Mouse (Mus musculus): ENCODE results near the gene Gimap4. TPM values are rescaled to one million over a fixed set of nuclear protein-coding genes. Genes with fewer than 3 reads are reported as not detected.
"Not testable (repeated sequence)": the region's sequence is repeated elsewhere in the genome, so short reads cannot be mapped to it uniquely, and the experiment has no call there.

The Gimap4 gene
- polyA plus RNA-seq, 1 experiment from 2014 or later: 5.9 TPM

DNA sequence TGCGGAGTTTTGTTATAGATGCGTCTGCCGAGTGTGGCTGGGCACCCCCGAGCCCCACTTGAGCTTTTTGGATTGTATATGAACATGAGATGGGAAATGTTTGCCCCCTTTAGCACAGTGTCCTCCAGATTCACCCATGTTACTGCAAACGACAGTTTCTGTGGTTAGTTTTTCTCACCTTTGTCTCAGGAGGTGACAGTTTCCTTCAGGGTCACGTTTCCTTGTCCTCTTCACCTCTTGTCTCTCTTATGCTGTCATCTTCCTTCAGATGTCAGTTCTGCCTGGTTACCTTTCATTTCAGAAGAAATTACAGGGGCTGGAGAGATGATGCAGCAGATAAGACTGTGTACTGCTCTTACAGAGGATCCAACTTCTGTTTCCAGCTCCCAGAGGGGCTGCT, 4.6 kb upstream of the Gimap4 start:
- DNase-seq (ENCODE audit: extremely low spot score, low spot score): no peak
- Histone ChIP-seq H3K4me3 (no peak overlapping the region), H3K27me3 (ENCODE audit: poor library complexity, severe bottlenecking) (no peaks in the 10 kb centered on the region), H3K27ac (no peak overlapping the region), H3K9me3 (no peaks in the 10 kb centered on the region), H3K4me1 (peaks cover 10% of the 10 kb centered on the region), H3K36me3 (replicated peaks) (no peaks in the 10 kb centered on the region)
- WGBS: 87% methylated on average over 6 of the region's 6 CpGs

DNA sequence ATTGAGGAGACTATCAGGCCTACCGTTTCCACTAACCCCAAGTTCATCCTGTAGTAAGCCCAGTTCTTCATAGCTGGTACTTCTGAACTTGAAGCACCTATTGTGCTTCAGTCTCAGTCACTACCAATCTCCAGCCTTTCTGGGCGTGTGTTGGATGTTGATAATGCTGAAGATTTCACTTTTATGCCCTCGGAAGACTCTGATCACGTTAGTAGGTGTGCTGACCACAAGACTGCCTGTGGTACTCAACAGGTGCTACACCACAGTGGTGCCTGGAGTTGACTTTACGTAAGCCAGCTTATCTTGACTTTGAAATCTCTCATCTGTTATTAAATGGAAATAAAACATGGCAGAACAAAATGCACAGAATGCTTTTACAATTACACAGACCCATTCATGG, 3.9 kb upstream of the Gimap4 start:
- no peaks in the 10 kb centered on the region for H3K9me3 ChIP-seq
- H3K4me3 ChIP-seq: no peak overlapping the region
- WGBS: 86% methylated on average over 5 of the region's 5 CpGs
- no peak overlapping the region for H3K27ac ChIP-seq
- no peaks in the 10 kb centered on the region for H3K36me3 ChIP-seq (replicated peaks)
- DNase-seq (ENCODE audit: extremely low spot score, low spot score): no peak
- no peaks in the 10 kb centered on the region for H3K27me3 ChIP-seq (ENCODE audit: poor library complexity, severe bottlenecking)
- H3K4me1 ChIP-seq: peaks cover 10% of the 10 kb centered on the region

DNA sequence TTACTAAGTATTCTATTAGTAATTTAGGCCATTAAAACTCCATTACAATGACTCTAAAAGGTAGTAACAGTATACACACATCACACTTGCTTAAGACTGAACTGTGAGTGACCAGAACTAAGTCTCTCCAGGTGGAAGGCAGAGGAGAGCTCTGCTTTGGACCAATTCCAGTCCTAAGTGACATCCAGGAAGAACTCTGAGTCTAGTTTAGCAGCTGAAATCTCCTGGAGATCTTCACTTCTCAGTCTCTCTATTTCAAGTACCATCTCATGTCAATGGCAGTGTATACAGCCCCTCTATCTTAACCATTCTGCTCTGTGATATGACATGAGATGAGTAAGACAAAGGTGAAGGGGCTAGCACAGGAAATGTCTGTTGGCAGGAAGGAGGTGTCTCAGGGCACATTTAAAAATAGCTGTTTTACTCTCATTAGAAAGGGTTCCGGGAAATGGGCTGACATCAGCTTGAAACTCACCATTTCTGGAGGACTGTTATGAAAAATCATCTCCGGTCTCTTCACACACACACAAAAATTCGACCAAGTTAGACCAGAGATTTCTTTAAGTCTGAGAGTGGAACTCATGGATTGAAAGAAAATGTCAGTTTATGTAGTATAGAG, 2.8 kb upstream of the Gimap4 start:
- H3K4me1 ChIP-seq: no peaks in the 10 kb centered on the region; the same call in 1 of the 2 replicates
- no peaks in the 10 kb centered on the region for H3K27me3 ChIP-seq (ENCODE audit: poor library complexity, severe bottlenecking)
- H3K36me3 ChIP-seq (replicated peaks): no peaks in the 10 kb centered on the region
- no peak overlapping the region for H3K27ac ChIP-seq
- no peaks in the 10 kb centered on the region for H3K9me3 ChIP-seq
- no peak for DNase-seq (ENCODE audit: extremely low spot score, low spot score)
- no peak overlapping the region for H3K4me3 ChIP-seq
- WGBS: 79% methylated on average over 3 of the region's 3 CpGs

DNA sequence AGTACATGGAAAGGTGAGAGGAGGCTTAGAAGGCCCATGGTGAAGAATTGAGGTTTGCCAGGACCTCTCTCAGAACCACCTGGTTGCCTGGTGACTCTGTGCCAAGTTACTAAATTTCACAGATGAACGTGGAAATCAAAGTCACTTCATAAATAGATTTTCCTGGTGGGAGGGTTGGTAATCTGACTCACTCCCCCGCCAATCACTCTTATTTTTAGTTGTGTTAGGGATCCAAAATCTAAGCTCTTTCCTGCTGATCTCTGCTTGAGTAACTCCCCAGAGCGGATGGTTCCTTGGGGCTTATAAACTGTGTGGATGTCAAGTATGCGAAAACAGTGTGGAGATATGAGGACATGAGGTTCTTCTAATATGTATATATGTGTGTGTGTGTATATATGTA, 2.1 kb upstream of the Gimap4 start:
- H3K36me3 ChIP-seq (replicated peaks): no peaks in the 10 kb centered on the region
- DNase-seq (ENCODE audit: extremely low spot score, low spot score): no peak
- H3K9me3 ChIP-seq: no peaks in the 10 kb centered on the region
- no peak overlapping the region for H3K4me3 ChIP-seq
- no peaks in the 10 kb centered on the region for H3K27me3 ChIP-seq (ENCODE audit: poor library complexity, severe bottlenecking)
- H3K27ac ChIP-seq: no peak overlapping the region
- WGBS: 88% methylated on average over 4 of the region's 4 CpGs
- no peaks in the 10 kb centered on the region for H3K4me1 ChIP-seq

DNA sequence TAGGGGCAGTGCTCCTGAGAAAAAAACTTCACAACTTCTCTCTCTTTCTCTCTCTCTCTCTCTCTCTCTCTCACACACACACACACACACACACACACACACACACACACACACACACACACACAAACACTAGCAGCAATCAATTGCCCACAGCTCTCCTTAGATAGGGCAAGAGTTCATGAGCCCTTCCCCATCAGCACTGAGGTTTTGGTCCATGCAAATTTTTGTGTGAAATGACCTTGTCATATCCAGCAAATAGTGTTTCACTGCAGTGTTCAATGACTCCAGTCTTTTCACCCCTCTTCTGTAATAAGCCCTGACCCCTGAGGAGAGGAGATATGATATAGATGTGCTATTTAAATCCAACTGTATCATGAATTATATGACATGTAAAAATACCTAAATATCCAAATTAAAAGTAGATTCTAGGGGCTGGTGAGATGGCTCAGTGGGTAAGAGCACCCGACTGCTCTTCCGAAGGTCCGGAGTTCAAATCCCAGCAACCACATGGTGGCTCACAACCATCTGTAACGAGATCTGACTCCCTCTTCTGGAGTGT, 1.0 kb upstream of the Gimap4 start:
- H3K4me3 ChIP-seq; H3K4me1 ChIP-seq; H3K36me3 ChIP-seq (replicated peaks); H3K9me3 ChIP-seq; H3K27ac ChIP-seq; DNase-seq (ENCODE audit: extremely low spot score, low spot score); H3K27me3 ChIP-seq (ENCODE audit: poor library complexity, severe bottlenecking): not testable (repeated sequence)
- 95% methylated on average over 4 of the region's 4 CpGs for WGBS

DNA sequence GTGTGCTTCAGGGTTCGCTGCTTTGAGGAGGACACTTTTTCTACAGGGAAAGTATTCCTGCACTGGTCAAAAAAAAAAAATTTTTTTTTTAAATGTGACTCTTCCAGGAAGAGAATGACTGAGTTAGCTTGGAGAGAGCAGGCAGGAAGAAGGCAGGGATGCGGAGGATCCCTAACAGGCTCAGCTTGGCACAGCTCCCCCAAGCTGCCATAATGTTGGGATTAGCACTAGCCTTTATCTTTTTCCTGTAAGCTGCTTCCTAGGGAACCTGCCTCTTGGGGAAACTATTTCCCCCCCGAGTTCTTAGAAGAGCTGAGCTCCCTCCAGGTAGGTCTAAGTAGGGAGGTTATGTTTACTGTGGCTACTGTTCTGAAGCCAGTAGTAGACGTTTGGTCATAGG, 457 bp downstream of the Gimap4 start:
- Histone ChIP-seq H3K27ac (no peak overlapping the region), H3K36me3 (replicated peaks) (no peaks in the 10 kb centered on the region), H3K9me3 (no peaks in the 10 kb centered on the region), H3K4me1 (no peaks in the 10 kb centered on the region), H3K4me3 (no peak overlapping the region), H3K27me3 (ENCODE audit: poor library complexity, severe bottlenecking) (no peaks in the 10 kb centered on the region)
- no peak for DNase-seq (ENCODE audit: extremely low spot score, low spot score)
- WGBS: 52% methylated on average over 4 of the region's 4 CpGs

DNA sequence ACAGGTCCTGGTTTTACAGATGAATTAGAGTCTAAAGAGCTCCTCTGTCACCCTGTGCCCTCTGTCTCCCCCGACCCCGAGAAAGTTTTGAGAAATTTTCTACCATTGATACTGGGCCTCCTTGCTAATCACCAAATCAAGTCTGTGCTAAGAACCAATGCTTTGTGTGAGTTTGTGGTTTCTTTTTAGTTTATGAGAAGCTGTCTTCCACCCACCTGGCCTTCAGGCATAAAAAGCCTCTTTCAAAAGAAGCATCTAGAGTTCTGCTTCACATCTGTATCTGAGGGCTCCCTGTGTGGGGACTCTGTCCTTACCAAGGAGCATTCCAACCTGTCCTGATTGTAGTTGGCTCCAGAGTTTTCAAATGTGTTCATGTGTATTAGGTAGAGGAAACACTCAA, 902 bp downstream of the Gimap4 start:
- DNase-seq (ENCODE audit: extremely low spot score, low spot score): no peak
- H3K4me3 ChIP-seq: no peak overlapping the region
- H3K36me3 ChIP-seq (replicated peaks): no peaks in the 10 kb centered on the region
- H3K27me3 ChIP-seq (ENCODE audit: poor library complexity, severe bottlenecking): no peaks in the 10 kb centered on the region
- WGBS: 75% methylated on average over 2 of the region's 2 CpGs
- no peaks in the 10 kb centered on the region for H3K9me3 ChIP-seq
- no peak overlapping the region for H3K27ac ChIP-seq
- no peaks in the 10 kb centered on the region for H3K4me1 ChIP-seq

DNA sequence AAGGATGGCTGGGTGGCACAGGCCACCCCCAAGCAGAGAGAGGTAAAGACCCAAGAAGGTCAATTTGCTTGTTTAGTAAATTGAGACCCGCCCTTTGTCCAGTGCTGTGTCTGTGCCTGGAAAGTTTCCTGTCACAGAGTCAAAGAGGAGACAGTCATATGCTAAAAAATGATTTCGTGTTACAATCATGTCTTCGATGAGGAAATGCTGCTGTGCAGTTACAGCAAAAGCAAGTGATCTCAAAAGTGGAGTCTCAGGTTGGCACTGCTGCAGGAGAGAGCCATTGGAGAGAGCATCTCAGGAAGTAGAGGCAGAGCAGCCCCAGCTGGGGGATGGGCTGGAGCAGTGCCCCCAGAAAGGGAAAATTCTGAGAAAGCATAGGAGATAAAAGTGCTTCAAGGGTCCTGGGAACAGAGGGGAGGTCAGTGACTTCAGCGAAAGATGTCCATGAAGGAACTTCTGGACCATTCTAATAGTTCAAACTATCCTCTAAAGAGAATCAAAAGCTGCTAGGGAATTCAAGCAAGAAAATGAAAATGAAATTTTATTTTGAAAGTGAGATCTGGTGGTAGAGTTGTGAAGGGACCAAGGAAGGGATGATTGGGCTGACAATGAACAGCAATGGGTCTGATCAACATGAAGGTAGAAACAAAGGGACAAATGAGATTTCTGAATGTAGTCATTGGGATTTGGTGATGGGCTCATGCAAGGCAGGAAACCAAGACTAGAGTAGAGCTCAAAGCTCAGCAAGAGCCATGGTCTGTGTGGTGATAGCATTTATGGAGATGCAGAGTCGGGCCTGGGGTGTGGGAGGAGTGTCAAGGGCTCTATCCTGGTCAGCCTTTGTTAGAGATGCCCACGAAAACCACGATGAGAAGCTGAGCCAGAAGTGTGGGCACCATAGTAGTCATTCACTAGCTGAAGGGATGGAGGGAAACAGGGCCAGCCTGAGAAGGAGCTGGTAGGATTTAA, 1.6 kb downstream of the Gimap4 start:
- no peak for DNase-seq (ENCODE audit: extremely low spot score, low spot score)
- Histone ChIP-seq H3K9me3 (no peaks in the 10 kb centered on the region), H3K4me1 (no peaks in the 10 kb centered on the region), H3K27ac (no peak overlapping the region), H3K27me3 (ENCODE audit: poor library complexity, severe bottlenecking) (no peaks in the 10 kb centered on the region), H3K36me3 (replicated peaks) (no peaks in the 10 kb centered on the region), H3K4me3 (no peak overlapping the region)
- WGBS: 88% methylated on average over 7 of the region's 7 CpGs

DNA sequence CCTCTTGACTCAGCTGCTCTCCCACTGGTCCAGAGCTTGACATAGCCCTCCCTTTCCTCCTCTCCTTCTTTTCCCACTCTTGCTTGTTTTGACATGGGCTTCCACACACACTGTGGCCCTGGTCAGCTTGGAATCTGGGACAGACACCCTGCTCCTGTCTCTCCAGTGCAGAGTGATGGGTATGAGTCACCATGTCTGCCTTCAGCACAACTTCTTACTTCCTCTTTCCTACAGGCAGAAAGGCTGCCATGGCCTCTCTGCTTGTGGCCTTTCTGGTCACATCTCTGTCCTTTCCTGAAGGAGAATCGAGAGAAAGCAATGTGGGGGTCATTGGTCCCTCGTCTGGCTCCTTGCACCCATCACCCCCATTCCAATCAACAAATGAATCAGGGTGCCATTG, 2.7 kb downstream of the Gimap4 start:
- 88% methylated on average over 2 of the region's 2 CpGs for WGBS
- Histone ChIP-seq H3K9me3 (no peaks in the 10 kb centered on the region), H3K27me3 (ENCODE audit: poor library complexity, severe bottlenecking) (no peaks in the 10 kb centered on the region), H3K4me1 (no peaks in the 10 kb centered on the region), H3K36me3 (replicated peaks) (no peaks in the 10 kb centered on the region), H3K27ac (no peak overlapping the region), H3K4me3 (no peak overlapping the region)
- DNase-seq (ENCODE audit: extremely low spot score, low spot score): no peak

DNA sequence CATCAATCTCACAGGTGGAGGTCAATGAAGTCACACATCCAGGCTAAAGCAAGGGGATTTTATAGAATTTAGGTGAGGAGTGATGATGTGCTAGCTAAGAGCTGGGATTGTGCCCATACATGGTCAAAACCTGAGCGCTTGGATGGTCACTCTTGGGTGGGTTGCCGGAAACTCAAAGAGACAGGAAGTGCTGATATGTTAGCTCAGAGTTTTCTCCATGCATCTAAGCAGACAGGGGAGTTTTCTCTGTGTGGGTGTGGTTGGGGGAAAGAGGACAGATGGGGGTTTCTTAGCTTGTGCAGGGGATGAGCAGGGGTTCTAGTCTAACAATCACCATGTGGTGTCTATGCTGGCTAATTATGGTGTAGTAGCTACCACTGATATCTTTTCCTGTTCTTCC, 5.0 kb downstream of the Gimap4 start:
- Histone ChIP-seq H3K4me3 (no peak overlapping the region), H3K27me3 (ENCODE audit: poor library complexity, severe bottlenecking) (no peaks in the 10 kb centered on the region)
- 94% methylated on average over 2 of the region's 2 CpGs for WGBS

DNA sequence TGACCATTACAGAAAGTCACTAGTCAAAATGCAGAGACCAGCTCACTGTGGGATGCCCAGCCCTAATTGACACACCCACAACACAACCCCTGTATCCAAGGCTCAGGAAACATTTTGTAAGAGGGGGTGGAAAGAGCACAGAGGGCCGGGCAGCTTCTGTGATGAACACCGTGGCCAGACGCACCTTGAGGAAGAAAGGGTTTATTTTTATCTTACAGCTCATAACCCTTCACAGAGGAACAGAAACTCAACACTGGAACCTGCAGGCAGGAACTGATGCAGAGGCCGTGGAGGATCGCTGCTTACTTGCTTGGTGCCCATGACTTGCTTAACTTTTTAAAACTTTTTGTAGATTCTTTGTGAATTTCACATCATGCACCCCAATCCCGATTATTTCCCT, 8.6 kb downstream of the Gimap4 start:
- 90% methylated on average over 6 of the region's 6 CpGs for WGBS
- H3K4me1 ChIP-seq: peaks cover 3% of the 10 kb centered on the region; the same call in 1 of the 2 replicates

More for the DNA sequence above, 5.0 kb downstream of the Gimap4 start:
- Histone ChIP-seq H3K36me3 (replicated peaks) (no peaks in the 10 kb centered on the region), H3K9me3 (no peaks in the 10 kb centered on the region), H3K27ac (no peak overlapping the region), H3K4me1 (no peaks in the 10 kb centered on the region)
- DNase-seq (ENCODE audit: extremely low spot score, low spot score): no peak

DNA sequence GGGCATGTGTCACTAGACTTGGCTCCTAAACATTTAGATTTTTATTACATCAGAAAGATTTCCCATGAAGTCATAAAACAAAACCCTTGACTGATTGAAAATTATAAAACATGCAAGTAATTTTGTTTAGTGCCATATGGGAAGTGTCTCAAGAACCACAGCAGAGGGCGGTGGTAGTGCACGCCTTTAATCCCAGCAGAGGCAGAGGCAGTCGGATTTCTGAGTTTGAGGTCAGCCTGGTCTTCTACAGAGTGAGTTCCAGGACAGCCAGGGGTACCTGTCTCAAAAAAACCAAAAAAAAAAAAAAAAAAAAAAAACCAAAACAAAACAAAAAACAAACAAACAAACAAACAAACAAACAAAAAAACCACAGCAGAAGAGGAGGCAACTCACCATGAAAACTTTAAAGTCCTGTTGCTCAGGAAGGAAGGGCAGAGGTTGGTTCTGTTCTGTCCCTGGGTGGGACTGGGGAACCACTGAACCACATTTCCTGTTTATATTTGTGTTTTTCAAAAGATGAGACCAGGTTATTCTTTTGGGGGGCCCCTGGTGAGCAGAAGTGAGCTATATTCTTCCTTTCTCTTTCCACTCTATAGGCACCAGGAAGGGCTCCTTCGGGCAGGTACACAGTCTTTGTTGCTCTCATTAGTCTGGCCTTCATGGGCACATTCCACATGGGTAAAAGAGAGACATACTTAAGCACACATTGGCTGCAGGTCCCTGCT, 12.6 kb downstream of the Gimap4 start:
- no peak overlapping the region for H3K4me3 ChIP-seq
- H3K4me1 ChIP-seq: peaks cover 7% of the 10 kb centered on the region; the same call in 1 of the 2 replicates
- 85% methylated on average over 4 of the region's 4 CpGs for WGBS
- H3K27me3 ChIP-seq (ENCODE audit: poor library complexity, severe bottlenecking): no peaks in the 10 kb centered on the region
- H3K27ac ChIP-seq: 0 out of 2 replicates have a peak overlapping the region, but pooled peaks have one; percentile 11
- H3K9me3 ChIP-seq: no peaks in the 10 kb centered on the region
- no peak for DNase-seq (ENCODE audit: extremely low spot score, low spot score)
- H3K36me3 ChIP-seq (replicated peaks): no peaks in the 10 kb centered on the region

More for the DNA sequence above, 8.6 kb downstream of the Gimap4 start:
- Histone ChIP-seq H3K27ac (no peak overlapping the region), H3K9me3 (no peaks in the 10 kb centered on the region), H3K27me3 (ENCODE audit: poor library complexity, severe bottlenecking) (no peaks in the 10 kb centered on the region), H3K4me3 (no peak overlapping the region), H3K36me3 (replicated peaks) (no peaks in the 10 kb centered on the region)
- DNase-seq (ENCODE audit: extremely low spot score, low spot score): no peak

Data from forebrain, embryonic 10.5 days (tissue).